Mouse (Mus musculus): ENCODE measurements around the gene Gpr183.

The Gpr183 gene

GRCm38 (mm10) chr14:121964990-121965389 lies at the start of gene Gpr183:
Gene Gpr183 (minus strand): TSS chr14:121965195.
- peak; percentile 74 for DNase-seq (ENCODE audit: low spot score)

- peak; percentile 75 for DNase-seq (ENCODE audit: low spot score)
Observed at GRCm38 (mm10) chr14:122013417-122013951, 48.5 kb upstream of the Gpr183 start.

GRCm38 (mm10) chr14:122012814-122013213 lies 47.8 kb upstream of the Gpr183 start:
- no peak for DNase-seq (ENCODE audit: low spot score)

- DNase-seq (ENCODE audit: low spot score) = peak; percentile 54
Observed at GRCm38 (mm10) chr14:122012193-122012592, 47.2 kb upstream of the Gpr183 start.

- DNase-seq (ENCODE audit: low spot score) = peak; percentile 83
Observed at GRCm38 (mm10) chr14:122011768-122012167, 46.8 kb upstream of the Gpr183 start.

- DNase-seq (ENCODE audit: low spot score) = no peak
Observed at GRCm38 (mm10) chr14:122010301-122010700, 45.3 kb upstream of the Gpr183 start.

GRCm38 (mm10) chr14:122009502-122009901 lies 44.5 kb upstream of the Gpr183 start:
- DNase-seq (ENCODE audit: low spot score) = peak; percentile 92

GRCm38 (mm10) chr14:122008261-122008660 lies 43.3 kb upstream of the Gpr183 start:
- no peak for DNase-seq (ENCODE audit: low spot score)

GRCm38 (mm10) chr14:122003812-122004211 lies 38.8 kb upstream of the Gpr183 start:
- DNase-seq (ENCODE audit: low spot score) = no peak

- no peak for DNase-seq (ENCODE audit: low spot score)
Observed at GRCm38 (mm10) chr14:122002224-122002623, 37.2 kb upstream of the Gpr183 start.

- DNase-seq (ENCODE audit: low spot score) = peak; percentile 74
Observed at GRCm38 (mm10) chr14:122000346-122001105, 35.5 kb upstream of the Gpr183 start.

- peak; percentile 45 for DNase-seq (ENCODE audit: low spot score)
Observed at GRCm38 (mm10) chr14:121999455-121999854, 34.5 kb upstream of the Gpr183 start.

- no peak for DNase-seq (ENCODE audit: low spot score)
Observed at GRCm38 (mm10) chr14:121996786-121997185, 31.8 kb upstream of the Gpr183 start.

- DNase-seq (ENCODE audit: low spot score) = peak; percentile 45
Observed at GRCm38 (mm10) chr14:121995557-121995870, 30.5 kb upstream of the Gpr183 start.

- no peak for DNase-seq (ENCODE audit: low spot score)
Observed at GRCm38 (mm10) chr14:121994846-121995556, 30.0 kb upstream of the Gpr183 start.

- DNase-seq (ENCODE audit: low spot score) = peak; percentile 67
Observed at GRCm38 (mm10) chr14:121994171-121994700, 29.2 kb upstream of the Gpr183 start.

GRCm38 (mm10) chr14:121993616-121994015 lies 28.6 kb upstream of the Gpr183 start:
- no peak for DNase-seq (ENCODE audit: low spot score)

GRCm38 (mm10) chr14:121992395-121993280 lies 27.6 kb upstream of the Gpr183 start:
- DNase-seq (ENCODE audit: low spot score) = peak; percentile 64

GRCm38 (mm10) chr14:121991921-121992320 lies 26.9 kb upstream of the Gpr183 start:
- no peak for DNase-seq (ENCODE audit: low spot score)

GRCm38 (mm10) chr14:121990897-121991296 lies 25.9 kb upstream of the Gpr183 start:
- no peak for DNase-seq (ENCODE audit: low spot score)

- no peak for DNase-seq (ENCODE audit: low spot score)
Observed at GRCm38 (mm10) chr14:121989869-121990268, 24.9 kb upstream of the Gpr183 start.

- no peak for DNase-seq (ENCODE audit: low spot score)
Observed at GRCm38 (mm10) chr14:121989331-121989730, 24.3 kb upstream of the Gpr183 start.

Measured in T-cell, adult 2 months (primary cell).